Mouse (Mus musculus): ENCODE measurements around the gene Sv2c. TPM values are rescaled to one million over a fixed set of nuclear protein-coding genes. Genes with fewer than 3 reads are reported as not detected.

Sv2c gene
- polyA plus RNA-seq, 1 experiment from 2014 or later: 1.6 TPM

GRCm38 (mm10) chr13:95951098-95951894 is 181.1 kb downstream of the Sv2c start:
- DNase-seq (ENCODE audit: low spot score): peak; percentile 70
- H3K4me2 ChIP-seq (replicated peaks; ENCODE audit: low read depth): no peak overlapping the region
- no peak overlapping the region for H3K9ac ChIP-seq (ENCODE audit: low read length)
- H3K27ac ChIP-seq (replicated peaks): no peak overlapping the region
- H3K36me3 ChIP-seq (ENCODE audit: control insufficient read depth, insufficient read depth, low read length): no peaks in the 10 kb centered on the region
- no peak overlapping the region for H3K4me3 ChIP-seq (ENCODE audit: low read depth, low read length)
- no peaks in the 10 kb centered on the region for H3K9me3 ChIP-seq (ENCODE audit: control insufficient read depth, low read length)
- no peaks in the 10 kb centered on the region for H3K4me1 ChIP-seq (replicated peaks; ENCODE audit: control insufficient read depth, insufficient read depth)
- 53% methylated on average over 7 of the region's 7 CpGs for WGBS
- H3K27me3 ChIP-seq (ENCODE audit: control insufficient read depth, insufficient read depth, low read length): no peaks in the 10 kb centered on the region
- peak; percentile 94 for ATAC-seq (ENCODE audit: low FRiP score, low TSS enrichment)
- no peak for TF ChIP-seq EP300 (optimal IDR thresholded peaks at IDR 0.05)
- TF ChIP-seq CTCF (IDR thresholded peaks at IDR 0.05; ENCODE audit: low read depth): peak; percentile 77

GRCm38 (mm10) chr13:95950434-95951091 is 181.8 kb downstream of the Sv2c start:
- DNase-seq (ENCODE audit: low spot score) (no peak), ATAC-seq (ENCODE audit: low FRiP score, low TSS enrichment) (peak; percentile 27; the same call in 1 of the 2 replicates)
- Histone ChIP-seq H3K4me2 (replicated peaks; ENCODE audit: low read depth) (no peak overlapping the region), H3K4me1 (replicated peaks; ENCODE audit: control insufficient read depth, insufficient read depth) (no peaks in the 10 kb centered on the region), H3K4me3 (ENCODE audit: low read depth, low read length) (no peak overlapping the region), H3K27me3 (ENCODE audit: control insufficient read depth, insufficient read depth, low read length) (no peaks in the 10 kb centered on the region), H3K9ac (ENCODE audit: low read length) (no peak overlapping the region), H3K27ac (replicated peaks) (no peak overlapping the region), H3K9me3 (ENCODE audit: control insufficient read depth, low read length) (no peaks in the 10 kb centered on the region), H3K36me3 (ENCODE audit: control insufficient read depth, insufficient read depth, low read length) (no peaks in the 10 kb centered on the region)
- TF ChIP-seq EP300 (optimal IDR thresholded peaks at IDR 0.05) (no peak), CTCF (IDR thresholded peaks at IDR 0.05; ENCODE audit: low read depth) (no peak)
- 60% methylated on average over 11 of the region's 11 CpGs for WGBS

- H3K36me3 ChIP-seq (ENCODE audit: control insufficient read depth, insufficient read depth, low read length): no peaks in the 10 kb centered on the region
- no peak overlapping the region for H3K4me2 ChIP-seq (replicated peaks; ENCODE audit: low read depth)
- H3K4me3 ChIP-seq (ENCODE audit: low read depth, low read length): no peak overlapping the region
- no peaks in the 10 kb centered on the region for H3K27me3 ChIP-seq (ENCODE audit: control insufficient read depth, insufficient read depth, low read length)
- TF ChIP-seq CTCF (IDR thresholded peaks at IDR 0.05; ENCODE audit: low read depth) (no peak), EP300 (optimal IDR thresholded peaks at IDR 0.05) (no peak)
- WGBS: 71% methylated on average over 4 of the region's 4 CpGs
- H3K9me3 ChIP-seq (ENCODE audit: control insufficient read depth, low read length): no peaks in the 10 kb centered on the region
- ATAC-seq (ENCODE audit: low FRiP score, low TSS enrichment) (no peak), DNase-seq (ENCODE audit: low spot score) (no peak)
- no peaks in the 10 kb centered on the region for H3K4me1 ChIP-seq (replicated peaks; ENCODE audit: control insufficient read depth, insufficient read depth)
- H3K9ac ChIP-seq (ENCODE audit: low read length): no peak overlapping the region
- H3K27ac ChIP-seq (replicated peaks): no peak overlapping the region
These were observed 183.0 kb downstream of the Sv2c start for GRCm38 (mm10) chr13:95949356-95949755.

- no peaks in the 10 kb centered on the region for H3K4me1 ChIP-seq (replicated peaks; ENCODE audit: control insufficient read depth, insufficient read depth)
- no peak for TF ChIP-seq EP300 (optimal IDR thresholded peaks at IDR 0.05)
- TF ChIP-seq CTCF (IDR thresholded peaks at IDR 0.05; ENCODE audit: low read depth): no peak
- no peak overlapping the region for H3K4me2 ChIP-seq (replicated peaks; ENCODE audit: low read depth)
- H3K27ac ChIP-seq (replicated peaks): no peak overlapping the region
- no peak overlapping the region for H3K4me3 ChIP-seq (ENCODE audit: low read depth, low read length)
- H3K9ac ChIP-seq (ENCODE audit: low read length): no peak overlapping the region
- no peaks in the 10 kb centered on the region for H3K9me3 ChIP-seq (ENCODE audit: control insufficient read depth, low read length)
- H3K36me3 ChIP-seq (ENCODE audit: control insufficient read depth, insufficient read depth, low read length): no peaks in the 10 kb centered on the region
- 77% methylated on average over 4 of the region's 4 CpGs for WGBS
- 0 out of 2 replicates have a peak, but pooled peaks have one; percentile 10 for ATAC-seq (ENCODE audit: low FRiP score, low TSS enrichment)
- no peaks in the 10 kb centered on the region for H3K27me3 ChIP-seq (ENCODE audit: control insufficient read depth, insufficient read depth, low read length)
- no peak for DNase-seq (ENCODE audit: low spot score)
These were observed 183.6 kb downstream of the Sv2c start for GRCm38 (mm10) chr13:95948821-95949220.

GRCm38 (mm10) chr13:95948394-95948793 is 184.0 kb downstream of the Sv2c start:
- no peaks in the 10 kb centered on the region for H3K4me1 ChIP-seq (replicated peaks; ENCODE audit: control insufficient read depth, insufficient read depth)
- ATAC-seq (ENCODE audit: low FRiP score, low TSS enrichment) (no peak), DNase-seq (ENCODE audit: low spot score) (no peak)
- no peak overlapping the region for H3K4me3 ChIP-seq (ENCODE audit: low read depth, low read length)
- H3K9ac ChIP-seq (ENCODE audit: low read length): no peak overlapping the region
- H3K4me2 ChIP-seq (replicated peaks; ENCODE audit: low read depth): no peak overlapping the region
- 72% methylated on average over 4 of the region's 4 CpGs for WGBS
- no peaks in the 10 kb centered on the region for H3K9me3 ChIP-seq (ENCODE audit: control insufficient read depth, low read length)
- no peaks in the 10 kb centered on the region for H3K36me3 ChIP-seq (ENCODE audit: control insufficient read depth, insufficient read depth, low read length)
- H3K27ac ChIP-seq (replicated peaks): no peak overlapping the region
- TF ChIP-seq EP300 (optimal IDR thresholded peaks at IDR 0.05): no peak
- no peak for TF ChIP-seq CTCF (IDR thresholded peaks at IDR 0.05; ENCODE audit: low read depth)
- H3K27me3 ChIP-seq (ENCODE audit: control insufficient read depth, insufficient read depth, low read length): no peaks in the 10 kb centered on the region

Measured in stomach, postnatal 0 days (tissue).